Mouse (Mus musculus): Measurements from ENCODE around the gene Entpd7. TPM values are rescaled to one million over a fixed set of nuclear protein-coding genes. Genes with fewer than 3 reads are reported as not detected.

Gene Entpd7
- polyA plus RNA-seq, 1 experiment, result 11.7 TPM

DNA sequence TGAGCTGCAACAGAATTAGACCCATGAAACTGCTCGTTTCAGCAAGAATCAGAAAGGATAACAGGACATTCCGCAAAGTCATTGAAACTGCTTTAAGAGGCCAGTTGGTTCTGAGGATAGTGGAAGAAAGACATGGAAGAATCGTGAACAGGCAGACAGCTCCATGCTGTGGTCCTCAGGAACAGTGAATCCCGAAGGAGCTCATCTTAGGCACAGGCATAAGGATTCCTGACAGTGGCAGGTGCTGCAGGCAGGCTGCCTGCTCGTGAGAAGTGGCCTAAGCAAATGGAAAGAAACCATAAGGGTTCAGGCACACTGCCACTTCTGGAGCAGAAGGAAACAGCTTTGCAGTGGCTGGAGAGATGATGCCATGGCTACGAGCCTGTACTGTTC, 10.3 kb downstream of the Entpd7 start:
- no peaks in the 10 kb centered on the region for H3K27me3 ChIP-seq (ENCODE audit: control insufficient read depth, insufficient read depth, low read length)
- no peak for DNase-seq
- peaks cover 5% of the 10 kb centered on the region for H3K4me1 ChIP-seq (ENCODE audit: control insufficient read depth, insufficient read depth, low read length)
- 43% methylated on average over 6 of the region's 6 CpGs for WGBS
- no peak overlapping the region for H3K27ac ChIP-seq (ENCODE audit: insufficient read depth, low read length)
- no peak for TF ChIP-seq CTCF (IDR thresholded peaks at IDR 0.05; ENCODE audit: borderline replicate concordance, insufficient read depth, low read depth, low read length)
- TF ChIP-seq POLR2A (IDR thresholded peaks at IDR 0.05; ENCODE audit: borderline replicate concordance, insufficient read depth, low read length), result no peak
- H3K4me3 ChIP-seq (replicated peaks; ENCODE audit: insufficient read depth, low read depth, low read length), result no peak overlapping the region

GRCm38 (mm10) chr19:43704211-43704610, 14.7 kb downstream of the Entpd7 start:
- H3K27me3 ChIP-seq (ENCODE audit: control insufficient read depth, insufficient read depth, low read length), result no peaks in the 10 kb centered on the region
- 90% methylated on average over 11 of the region's 11 CpGs for WGBS
- no peak overlapping the region for H3K27ac ChIP-seq (ENCODE audit: insufficient read depth, low read length)
- no peak overlapping the region for H3K4me3 ChIP-seq (replicated peaks; ENCODE audit: insufficient read depth, low read depth, low read length)
- DNase-seq, result no peak
- no peaks in the 10 kb centered on the region for H3K4me1 ChIP-seq (ENCODE audit: control insufficient read depth, insufficient read depth, low read length)
- TF ChIP-seq POLR2A (IDR thresholded peaks at IDR 0.05; ENCODE audit: borderline replicate concordance, insufficient read depth, low read length), result no peak
- no peak for TF ChIP-seq CTCF (IDR thresholded peaks at IDR 0.05; ENCODE audit: borderline replicate concordance, insufficient read depth, low read depth, low read length)

DNA sequence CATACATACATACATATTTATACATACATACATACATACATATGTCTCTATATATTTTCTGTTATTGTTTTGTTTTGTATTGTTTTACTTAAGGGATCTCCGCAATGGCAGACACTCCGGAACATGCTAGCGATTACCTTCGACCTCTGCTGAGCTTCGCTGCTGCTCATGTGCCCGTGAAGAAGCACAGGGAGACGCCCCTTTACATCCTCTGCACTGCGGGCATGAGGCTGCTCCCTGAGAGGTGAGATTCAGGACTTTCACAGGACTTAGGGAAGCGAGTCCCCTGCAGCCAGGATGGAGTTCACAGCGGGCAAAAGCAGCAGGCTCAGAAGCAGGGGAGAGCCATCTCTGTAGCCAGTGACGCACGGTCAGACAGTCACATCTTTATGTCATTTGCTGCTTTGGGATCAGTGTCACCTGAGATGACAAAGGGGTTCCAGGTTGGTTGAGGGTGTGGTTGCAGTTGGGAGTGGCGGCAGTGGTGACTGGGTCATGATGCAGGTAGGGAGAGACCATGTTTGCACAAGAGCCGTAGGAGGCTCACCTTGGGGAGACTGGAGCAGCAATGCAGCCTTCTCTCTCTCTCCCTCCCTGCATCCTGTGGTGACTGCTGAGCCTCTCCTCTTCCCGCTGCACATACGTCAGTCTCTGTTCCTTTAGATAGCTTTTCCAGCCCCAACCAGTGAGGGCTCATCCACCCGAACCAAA, 15.5 kb downstream of the Entpd7 start:
- no peak overlapping the region for H3K4me3 ChIP-seq (replicated peaks; ENCODE audit: insufficient read depth, low read depth, low read length)
- TF ChIP-seq POLR2A (IDR thresholded peaks at IDR 0.05; ENCODE audit: borderline replicate concordance, insufficient read depth, low read length), result no peak
- TF ChIP-seq CTCF (IDR thresholded peaks at IDR 0.05; ENCODE audit: borderline replicate concordance, insufficient read depth, low read depth, low read length), result no peak
- H3K4me1 ChIP-seq (ENCODE audit: control insufficient read depth, insufficient read depth, low read length), result no peaks in the 10 kb centered on the region
- H3K27ac ChIP-seq (ENCODE audit: insufficient read depth, low read length), result no peak overlapping the region
- no peak for DNase-seq
- WGBS, result 91% methylated on average over 17 of the region's 17 CpGs
- H3K27me3 ChIP-seq (ENCODE audit: control insufficient read depth, insufficient read depth, low read length), result no peaks in the 10 kb centered on the region

- Histone ChIP-seq H3K27me3 (ENCODE audit: control insufficient read depth, insufficient read depth, low read length) (no peaks in the 10 kb centered on the region), H3K4me3 (replicated peaks; ENCODE audit: insufficient read depth, low read depth, low read length) (no peak overlapping the region), H3K27ac (ENCODE audit: insufficient read depth, low read length) (no peak overlapping the region), H3K4me1 (ENCODE audit: control insufficient read depth, insufficient read depth, low read length) (no peaks in the 10 kb centered on the region)
- DNase-seq, result no peak
- 96% methylated on average over 7 of the region's 7 CpGs for WGBS
- no peak for TF ChIP-seq POLR2A (IDR thresholded peaks at IDR 0.05; ENCODE audit: borderline replicate concordance, insufficient read depth, low read length)
- no peak for TF ChIP-seq CTCF (IDR thresholded peaks at IDR 0.05; ENCODE audit: borderline replicate concordance, insufficient read depth, low read depth, low read length)
Measured at GRCm38 (mm10) chr19:43708206-43708605, 18.7 kb downstream of the Entpd7 start.

DNA sequence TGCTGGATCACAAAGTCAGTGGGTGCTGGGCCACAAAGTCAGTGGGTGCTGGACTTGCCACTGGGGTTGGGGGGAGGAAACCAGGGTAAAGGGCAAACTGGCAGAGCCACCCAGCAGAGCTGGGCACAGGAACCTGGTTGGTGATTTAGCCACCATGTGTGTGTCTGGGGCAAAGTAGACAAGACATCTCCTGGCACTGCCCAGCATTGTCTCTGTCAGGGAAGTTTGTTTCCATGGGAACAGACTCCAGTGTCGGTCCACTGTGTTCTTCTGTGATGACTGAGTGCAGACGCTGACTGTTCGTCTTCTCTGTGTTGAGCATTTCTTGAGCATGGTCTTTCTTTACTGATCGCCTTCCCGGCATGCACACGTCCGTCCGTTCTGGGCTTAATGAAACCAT, 19.8 kb downstream of the Entpd7 start:
- DNase-seq, result no peak
- Histone ChIP-seq H3K4me3 (replicated peaks; ENCODE audit: insufficient read depth, low read depth, low read length) (no peak overlapping the region), H3K4me1 (ENCODE audit: control insufficient read depth, insufficient read depth, low read length) (no peaks in the 10 kb centered on the region), H3K27me3 (ENCODE audit: control insufficient read depth, insufficient read depth, low read length) (no peaks in the 10 kb centered on the region), H3K27ac (ENCODE audit: insufficient read depth, low read length) (no peak overlapping the region)
- TF ChIP-seq POLR2A (IDR thresholded peaks at IDR 0.05; ENCODE audit: borderline replicate concordance, insufficient read depth, low read length), result no peak
- no peak for TF ChIP-seq CTCF (IDR thresholded peaks at IDR 0.05; ENCODE audit: borderline replicate concordance, insufficient read depth, low read depth, low read length)
- WGBS, result 47% methylated on average over 8 of the region's 8 CpGs

DNA sequence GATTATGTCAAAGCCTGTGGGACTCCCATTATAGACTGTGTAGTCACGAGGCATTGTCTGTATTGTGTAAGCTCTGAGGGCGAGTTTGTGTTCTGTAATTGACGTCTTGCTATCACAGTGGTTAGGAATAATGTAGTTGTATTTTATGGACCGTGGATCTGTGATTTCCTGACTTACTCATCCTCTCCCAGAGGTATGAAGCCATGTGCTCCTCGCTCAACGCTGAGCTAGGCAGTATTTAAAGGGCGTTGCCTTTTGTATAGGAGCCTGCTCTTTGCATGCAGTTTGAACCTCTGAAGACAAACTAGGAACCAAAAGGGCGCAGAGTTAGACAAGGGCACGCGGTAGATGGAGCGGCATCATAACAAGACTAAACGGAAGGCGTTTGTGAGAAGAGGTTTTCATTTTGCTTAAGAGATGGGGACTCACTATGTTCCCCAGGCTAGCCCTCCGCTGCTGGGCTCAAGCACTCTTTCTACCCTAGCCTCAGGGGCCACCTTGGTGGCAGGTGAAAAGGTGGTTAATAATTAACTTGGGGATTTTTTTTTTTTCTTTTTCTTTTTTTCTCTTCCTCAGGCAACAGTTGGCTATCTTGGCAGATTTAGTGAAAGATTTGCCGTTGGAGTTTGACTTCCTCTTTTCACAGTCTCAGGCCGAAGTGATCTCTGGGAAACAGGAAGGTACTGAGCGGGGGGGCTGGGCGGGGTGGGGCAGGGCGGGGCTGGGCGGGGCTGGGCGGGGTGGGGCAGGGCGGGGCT, 21.9 kb downstream of the Entpd7 start:
- H3K27ac ChIP-seq (ENCODE audit: insufficient read depth, low read length), result no peak overlapping the region
- TF ChIP-seq POLR2A (IDR thresholded peaks at IDR 0.05; ENCODE audit: borderline replicate concordance, insufficient read depth, low read length) (no peak), CTCF (IDR thresholded peaks at IDR 0.05; ENCODE audit: borderline replicate concordance, insufficient read depth, low read depth, low read length) (no peak)
- no peaks in the 10 kb centered on the region for H3K27me3 ChIP-seq (ENCODE audit: control insufficient read depth, insufficient read depth, low read length)
- WGBS, result 72% methylated on average over 22 of the region's 22 CpGs
- no peaks in the 10 kb centered on the region for H3K4me1 ChIP-seq (ENCODE audit: control insufficient read depth, insufficient read depth, low read length)
- no peak for DNase-seq
- H3K4me3 ChIP-seq (replicated peaks; ENCODE audit: insufficient read depth, low read depth, low read length), result no peak overlapping the region

DNA sequence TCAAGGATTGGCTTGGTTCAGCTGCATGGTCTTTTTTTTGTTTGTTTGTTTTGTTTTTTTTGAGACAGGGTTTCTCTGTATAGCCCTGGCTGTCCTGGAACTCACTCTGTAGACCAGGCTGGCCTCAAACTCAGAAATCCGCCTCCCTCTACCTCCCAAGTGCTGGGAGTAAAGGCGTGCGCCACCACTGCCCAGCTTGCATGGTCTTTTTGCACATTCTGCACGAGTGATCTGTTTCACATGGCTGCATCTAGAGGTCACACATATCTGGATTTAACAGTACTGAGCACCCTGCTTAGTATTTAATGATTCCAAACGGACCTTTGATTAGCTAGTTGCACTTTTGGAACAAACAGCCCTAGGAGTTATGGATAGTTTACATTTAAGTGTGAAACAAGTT, 22.5 kb downstream of the Entpd7 start:
- H3K4me3 ChIP-seq (replicated peaks; ENCODE audit: insufficient read depth, low read depth, low read length), result no peak overlapping the region
- H3K27me3 ChIP-seq (ENCODE audit: control insufficient read depth, insufficient read depth, low read length), result no peaks in the 10 kb centered on the region
- DNase-seq, result no peak
- no peaks in the 10 kb centered on the region for H3K4me1 ChIP-seq (ENCODE audit: control insufficient read depth, insufficient read depth, low read length)
- 77% methylated on average over 5 of the region's 5 CpGs for WGBS
- H3K27ac ChIP-seq (ENCODE audit: insufficient read depth, low read length), result no peak overlapping the region
- TF ChIP-seq POLR2A (IDR thresholded peaks at IDR 0.05; ENCODE audit: borderline replicate concordance, insufficient read depth, low read length) (no peak), CTCF (IDR thresholded peaks at IDR 0.05; ENCODE audit: borderline replicate concordance, insufficient read depth, low read depth, low read length) (no peak)

GRCm38 (mm10) chr19:43720061-43720460, 30.6 kb downstream of the Entpd7 start:
- Histone ChIP-seq H3K27ac (ENCODE audit: insufficient read depth, low read length) (no peak overlapping the region), H3K4me1 (ENCODE audit: control insufficient read depth, insufficient read depth, low read length) (no peaks in the 10 kb centered on the region), H3K4me3 (replicated peaks; ENCODE audit: insufficient read depth, low read depth, low read length) (no peak overlapping the region), H3K27me3 (ENCODE audit: control insufficient read depth, insufficient read depth, low read length) (no peaks in the 10 kb centered on the region)
- WGBS, result 94% methylated on average over 11 of the region's 11 CpGs
- no peak for DNase-seq
- TF ChIP-seq POLR2A (IDR thresholded peaks at IDR 0.05; ENCODE audit: borderline replicate concordance, insufficient read depth, low read length) (no peak), CTCF (IDR thresholded peaks at IDR 0.05; ENCODE audit: borderline replicate concordance, insufficient read depth, low read depth, low read length) (no peak)
